Mouse (Mus musculus) MEL (cell line): ENCODE results near the gene Vps13d. TPM values are rescaled to one million over a fixed set of nuclear protein-coding genes. Genes with fewer than 3 reads are reported as not detected.

ENCODE experiments used
- DNase-seq: peaks from one replicate; pipeline ENCODE4 v3.0.0; 2011; ENCODE audit warnings: low read depth, low spot score
- H3K27ac ChIP-seq: 2 replicates; pipeline ENCODE4 v1.5.1; 2012; ENCODE audit warnings: low read depth, mild to moderate bottlenecking, control low read depth, low read length, moderate library complexity; ENCODE audit not compliant: control insufficient read depth
- H3K27me3 ChIP-seq, 2 experiments: fragments of 150-350 bp in 1 of 2; sonication (generic) in 1 of 2; 2 replicates each; pipeline ENCODE4 v1.6.1; 2012; ENCODE audit warnings: low read length in 2 of 2, mild to moderate bottlenecking in 2 of 2, improper control_type of control experiment in 1 of 2, moderate library complexity in 1 of 2; ENCODE audit not compliant: insufficient read depth in 2 of 2, control insufficient read depth in 1 of 2
- H3K36me3 ChIP-seq, 2 experiments: 2 replicates each; pipeline ENCODE4 v1.6.1; 2012 to 2014; ENCODE audit warnings: low read length in 2 of 2, improper control_type of control experiment in 1 of 2, inconsistent platforms in 1 of 2, mild to moderate bottlenecking in 1 of 2; ENCODE audit not compliant: insufficient read depth in 2 of 2, control insufficient read depth in 1 of 2
- H3K4me1 ChIP-seq, 2 experiments: fragments of 150-350 bp in 1 of 2; sonication (generic) in 1 of 2; 2 replicates each; pipeline ENCODE4 v1.6.1; 2012; ENCODE audit warnings: low read length in 2 of 2, improper control_type of control experiment in 1 of 2, mild to moderate bottlenecking in 1 of 2; ENCODE audit not compliant: insufficient read depth in 2 of 2, control insufficient read depth in 1 of 2
- H3K4me3 ChIP-seq, 2 experiments: fragments of 150-350 bp in 1 of 2; sonication (generic) in 1 of 2; 2 replicates each; pipeline ENCODE4 v1.5.1; 2012; ENCODE audit warnings: low read depth in 2 of 2, low read length in 2 of 2, mild to moderate bottlenecking in 2 of 2, moderate library complexity in 2 of 2, control low read depth in 1 of 2, improper control_type of control experiment in 1 of 2; ENCODE audit not compliant: control insufficient read depth in 1 of 2, insufficient read depth in 1 of 2
- H3K79me2 ChIP-seq: 2 replicates; pipeline ENCODE4 v1.6.1; 2012; ENCODE audit warnings: mild to moderate bottlenecking, low read length, moderate library complexity; ENCODE audit not compliant: control insufficient read depth, poor library complexity, insufficient read depth
- H3K9ac ChIP-seq: 2 replicates; pipeline ENCODE4 v1.6.1; 2012; ENCODE audit warnings: low read depth, mild to moderate bottlenecking, control low read depth, low read length, moderate library complexity; ENCODE audit not compliant: control insufficient read depth, poor library complexity, severe bottlenecking
- H3K9me3 ChIP-seq: fragments of 150-350 bp; sonication (generic); replicated peaks from 2 replicates; pipeline ENCODE4 v1.6.1; 2012; ENCODE audit warnings: mild to moderate bottlenecking, low read length, improper control_type of control experiment, moderate library complexity; ENCODE audit not compliant: insufficient read depth
- CHD1 ChIP-seq: IDR thresholded peaks from 2 replicates; pipeline ENCODE4 v1.6.1; 2012; ENCODE audit warnings: low read depth, mild to moderate bottlenecking, inconsistent platforms, low read length, improper control_type of control experiment
- E2F4 ChIP-seq: IDR thresholded peaks from 2 replicates; pipeline ENCODE4 v1.6.1; 2011; ENCODE audit warnings: low read depth, low read length, improper control_type of control experiment, borderline replicate concordance
- GABPA ChIP-seq: IDR thresholded peaks from 2 replicates; pipeline ENCODE4 v1.6.1; 2012; ENCODE audit warnings: low read depth, mild to moderate bottlenecking, inconsistent platforms, low read length, improper control_type of control experiment, moderate library complexity
- GATA1 ChIP-seq: IDR thresholded peaks from 2 replicates; pipeline ENCODE4 v1.6.1; 2011; ENCODE audit warnings: low read depth, low read length, improper control_type of control experiment
- HCFC1 ChIP-seq: IDR thresholded peaks from 2 replicates; pipeline ENCODE4 v1.6.1; 2012; ENCODE audit warnings: low read depth, mild to moderate bottlenecking, inconsistent platforms, low read length, improper control_type of control experiment, moderate library complexity
- MAFK ChIP-seq: IDR thresholded peaks from 2 replicates; pipeline ENCODE4 v1.6.1; 2011; ENCODE audit warnings: low read depth, mild to moderate bottlenecking, low read length, improper control_type of control experiment, borderline replicate concordance
- MAX ChIP-seq: IDR thresholded peaks from 2 replicates; pipeline ENCODE4 v1.6.1; 2011; ENCODE audit warnings: low read length, improper control_type of control experiment
- POLR2A ChIP-seq, 2 experiments: IDR thresholded peaks; 2 replicates each; pipeline ENCODE4 v1.6.1; 2011 to 2012; ENCODE audit warnings: low read length in 2 of 2, mild to moderate bottlenecking in 2 of 2, control low read depth in 1 of 2, improper control_type of control experiment in 1 of 2, low read depth in 1 of 2, moderate library complexity in 1 of 2; ENCODE audit not compliant: control insufficient read depth in 1 of 2, insufficient read depth in 1 of 2, poor library complexity in 1 of 2
- POLR2AphosphoS5 ChIP-seq: IDR thresholded peaks from 2 replicates; pipeline ENCODE4 v1.6.1; 2012; ENCODE audit warnings: low read depth, borderline replicate concordance, mild to moderate bottlenecking, inconsistent platforms, low read length, moderate library complexity, mixed read lengths
- TAL1 ChIP-seq: IDR thresholded peaks from 2 replicates; pipeline ENCODE4 v1.6.1; 2012; ENCODE audit warnings: mild to moderate bottlenecking, inconsistent platforms, low read length, moderate library complexity, mixed read lengths
- UBTF ChIP-seq: IDR thresholded peaks from 2 replicates; pipeline ENCODE4 v1.6.1; 2012; ENCODE audit warnings: low read depth, mild to moderate bottlenecking, inconsistent platforms, low read length, improper control_type of control experiment, moderate library complexity, borderline replicate concordance; ENCODE audit not compliant: insufficient read depth
- USF1 ChIP-seq: IDR thresholded peaks from 2 replicates; pipeline ENCODE4 v1.6.1; 2014; ENCODE audit warnings: low read depth, mild to moderate bottlenecking, inconsistent platforms, low read length, improper control_type of control experiment, moderate library complexity
- USF2 ChIP-seq, 2 experiments: IDR thresholded peaks; 2 replicates each; pipeline ENCODE4 v1.6.1; 2011 to 2012; ENCODE audit warnings: improper control_type of control experiment in 2 of 2, low read length in 2 of 2, borderline replicate concordance in 1 of 2, inconsistent platforms in 1 of 2, low read depth in 1 of 2, mild to moderate bottlenecking in 1 of 2; ENCODE audit not compliant: insufficient read depth in 1 of 2
- ZC3H11A ChIP-seq: IDR thresholded peaks from 2 replicates; pipeline ENCODE4 v1.6.1; 2012; ENCODE audit warnings: low read depth, mild to moderate bottlenecking, inconsistent platforms, low read length, improper control_type of control experiment
- polyA plus RNA-seq, 2 experiments: library from polyadenylated mRNA; stranded (reverse) in 1 of 2; unstranded in 1 of 2; fragments of >175 nt in 1 of 2; fragments of >200 nt in 1 of 2; gene quantifications; 2 replicates each; pipeline versions ENCODE4 v1.2.1 to v1.2.4; 2012; ENCODE audit warnings: low replicate concordance in 2 of 2, low read depth in 1 of 2; ENCODE audit not compliant: insufficient read length in 2 of 2, insufficient read depth in 1 of 2, missing spikeins in 1 of 2
- total RNA-seq: library from RNA; depleted of rRNA; stranded (reverse); fragments of 300-350 nt; gene quantifications from 2 replicates; pipeline ENCODE4 v1.2.3, GENCODE M21; 2012

The Vps13d gene
- total and polyA plus RNA-seq, 3 experiments = 8.9 to 14.5 (median 13.2) TPM

- H3K9me3 ChIP-seq = no peaks in the 10 kb centered on the region
- no peak overlapping the region for H3K9ac ChIP-seq
- TF ChIP-seq ZC3H11A (no peak), USF2 (IDR thresholded peaks at IDR 0.05; ENCODE audit: borderline replicate concordance in 1 of 2, insufficient read depth in 1 of 2, low read depth in 1 of 2, low read length in 2 of 2) (no peak), MAFK (no peak), E2F4 (no peak), HCFC1 (no peak), USF1 (no peak), POLR2AphosphoS5 (no peak), UBTF (no peak), POLR2A (IDR thresholded peaks at IDR 0.05; ENCODE audit: control insufficient read depth in 1 of 2, insufficient read depth in 1 of 2, low read depth in 1 of 2, low read length in 2 of 2, poor library complexity in 1 of 2) (no peak), CHD1 (no peak)
- no peak for DNase-seq
- H3K4me3 ChIP-seq = no peak overlapping the region
- H3K36me3 ChIP-seq = no peaks in the 10 kb centered on the region
- H3K27me3 ChIP-seq = no peaks in the 10 kb centered on the region
- H3K79me2 ChIP-seq = no peaks in the 10 kb centered on the region
- no peaks in the 10 kb centered on the region for H3K4me1 ChIP-seq
- H3K27ac ChIP-seq = no peak overlapping the region
These were observed 229.6 kb downstream of the Vps13d start for GRCm38 (mm10) chr4:144965255-144965654.

DNA sequence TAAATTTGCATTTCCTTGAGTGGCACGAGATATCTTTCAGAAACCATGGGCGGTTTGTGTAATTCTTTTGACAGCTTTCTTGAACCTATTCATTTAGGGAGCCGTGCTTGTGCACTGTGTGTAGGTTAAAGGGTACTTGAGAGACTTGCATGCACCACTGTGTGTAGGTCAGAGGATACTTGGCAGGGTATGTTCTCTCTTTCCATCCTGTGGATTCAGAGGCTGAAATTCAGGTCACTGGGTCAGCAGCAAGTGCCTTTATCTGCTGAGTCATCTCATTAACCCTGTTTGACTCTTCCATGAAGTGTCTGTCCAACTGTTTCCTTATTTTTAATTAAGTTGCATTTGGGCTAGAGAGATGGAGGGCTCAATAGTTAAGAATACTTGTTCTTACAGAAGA lies 233.1 kb downstream of the Vps13d start:
- H3K9ac ChIP-seq = no peak overlapping the region
- TF ChIP-seq GABPA = no peak
- no peak for TF ChIP-seq POLR2AphosphoS5
- TF ChIP-seq ZC3H11A = no peak
- TF ChIP-seq GATA1 = no peak
- TF ChIP-seq UBTF = no peak
- no peak for TF ChIP-seq MAFK
- no peak for TF ChIP-seq TAL1
- TF ChIP-seq MAX = no peak
- no peak for TF ChIP-seq USF1
- no peak overlapping the region for H3K4me3 ChIP-seq
- no peak overlapping the region for H3K27ac ChIP-seq
- no peaks in the 10 kb centered on the region for H3K9me3 ChIP-seq
- no peak for DNase-seq
- H3K4me1 ChIP-seq = no peaks in the 10 kb centered on the region
- H3K36me3 ChIP-seq = no peaks in the 10 kb centered on the region
- no peaks in the 10 kb centered on the region for H3K79me2 ChIP-seq
- H3K27me3 ChIP-seq = no peaks in the 10 kb centered on the region
